Mouse (Mus musculus): ENCODE results near the gene Xaf1.

DNA sequence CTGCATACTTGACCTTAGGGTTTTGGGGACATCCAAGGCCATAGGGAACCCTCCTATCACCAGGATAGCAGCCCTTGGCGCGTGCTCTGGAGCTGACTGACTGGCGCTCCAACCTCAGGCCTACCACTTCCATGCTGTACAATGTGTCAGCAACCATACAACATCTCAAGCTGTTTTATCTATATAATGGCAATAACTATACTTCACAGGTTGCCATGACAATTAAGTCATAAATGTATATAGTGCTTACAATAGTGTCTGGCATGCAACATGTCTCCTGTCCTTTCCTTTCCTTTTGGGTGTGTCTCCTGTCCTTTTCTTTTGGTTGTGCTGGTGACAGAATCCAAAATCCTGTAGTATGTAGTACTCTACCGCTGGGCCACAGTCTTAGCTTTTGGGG is 45.8 kb upstream of the Xaf1 start:
- no peak for TF ChIP-seq POLR2A (IDR thresholded peaks at IDR 0.05; ENCODE audit: control insufficient read depth, low read depth, low read length)
- no peak for TF ChIP-seq CTCF (IDR thresholded peaks at IDR 0.05; ENCODE audit: control insufficient read depth, insufficient read depth, insufficient replicate concordance, low read depth, low read length)
